Mouse (Mus musculus) liver, postnatal 0 days (tissue): ENCODE data around the gene Padi4.

Source experiments
- CTCF ChIP-seq: sonication (generic); IDR thresholded peaks from 2 replicates; pipeline ENCODE4 v1.5.1; 2016; ENCODE audit warnings: antibody characterized with exemption, low read depth
- EP300 ChIP-seq: IDR thresholded peaks from 2 replicates; pipeline ENCODE4 v1.6.1; 2016; ENCODE audit warnings: antibody characterized with exemption, low read depth, mild to moderate bottlenecking

DNA sequence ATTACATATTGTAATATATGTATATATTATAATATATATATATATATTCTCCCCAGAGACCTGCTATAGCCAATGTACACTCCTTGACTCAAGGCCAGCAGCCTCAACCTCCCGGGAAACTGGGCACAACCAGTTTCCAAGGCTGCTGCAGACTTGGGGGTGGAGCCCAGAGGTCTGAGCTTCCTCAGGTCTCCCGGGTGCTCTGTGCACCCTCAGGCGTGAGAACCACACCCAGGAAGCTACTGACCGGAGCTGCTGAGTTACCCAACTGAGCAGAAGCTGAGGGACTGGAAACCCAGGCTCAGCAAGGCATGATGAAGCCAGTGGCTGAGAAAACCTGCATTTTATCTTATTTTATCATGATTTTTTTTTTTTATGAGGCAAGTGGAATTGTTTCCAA is 2.9 kb downstream of the Padi4 start:
- TF ChIP-seq CTCF (no peak), EP300 (no peak)
